Mouse (Mus musculus) ZHBTc4 (cell line): ENCODE measurements at regions not wholly inside any gene's neighbourhood (a gene's known extent, or its start where the extent isn't known, plus 50 kb on each side); places are given as distances from the start of the nearest gene placed in this dataset.

Experiments
- DNase-seq: peaks from one replicate; pipeline ENCODE4 v3.0.0-alpha.2; 2011; ENCODE audit warnings: low read depth, low spot score

- no peak for DNase-seq
Observed at GRCm38 (mm10) chr11:117413133-117413532, 71.0 kb upstream of the Gm11733 start.

DNA sequence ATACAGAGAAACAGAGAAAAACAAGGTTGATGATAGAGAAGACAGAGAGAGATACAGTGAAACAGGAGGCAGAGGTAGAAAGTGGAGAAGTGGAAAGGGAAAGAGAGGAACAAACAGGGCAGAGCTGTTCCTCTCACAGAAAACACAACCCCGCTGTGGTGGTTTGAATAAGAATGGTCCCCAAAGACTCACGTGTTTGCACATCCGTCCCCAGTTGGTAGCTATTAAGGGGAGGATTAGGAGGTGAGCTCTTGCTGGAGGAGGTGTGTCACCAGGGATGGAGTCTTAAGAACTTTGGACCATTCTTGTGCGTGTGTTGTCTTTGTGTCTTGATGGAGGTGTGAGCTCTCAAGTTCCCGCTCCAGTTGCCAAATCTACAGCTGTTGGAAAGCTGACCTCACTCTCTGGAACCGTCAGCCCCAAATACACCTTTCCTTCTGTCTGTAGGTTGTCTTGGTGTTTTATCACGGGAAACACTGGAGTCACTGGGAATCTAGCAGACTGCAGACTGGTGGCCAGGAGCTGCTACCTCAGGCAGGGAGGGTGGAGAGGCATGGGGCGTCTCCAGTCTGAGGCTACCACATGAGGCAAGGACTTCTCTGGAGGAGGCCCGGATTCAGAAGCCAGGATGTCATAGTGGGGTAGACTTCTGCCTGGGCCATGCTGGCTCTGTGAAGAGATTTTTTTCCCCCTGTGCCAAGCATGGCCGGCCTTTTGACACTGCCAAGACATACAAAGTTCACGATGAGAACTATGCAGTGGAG lies 70.0 kb upstream of the Gm11733 start:
- DNase-seq, result peak; percentile 72

GRCm38 (mm10) chr11:117414871-117415323 lies 69.3 kb upstream of the Gm11733 start:
- peak; percentile 94 for DNase-seq

DNA sequence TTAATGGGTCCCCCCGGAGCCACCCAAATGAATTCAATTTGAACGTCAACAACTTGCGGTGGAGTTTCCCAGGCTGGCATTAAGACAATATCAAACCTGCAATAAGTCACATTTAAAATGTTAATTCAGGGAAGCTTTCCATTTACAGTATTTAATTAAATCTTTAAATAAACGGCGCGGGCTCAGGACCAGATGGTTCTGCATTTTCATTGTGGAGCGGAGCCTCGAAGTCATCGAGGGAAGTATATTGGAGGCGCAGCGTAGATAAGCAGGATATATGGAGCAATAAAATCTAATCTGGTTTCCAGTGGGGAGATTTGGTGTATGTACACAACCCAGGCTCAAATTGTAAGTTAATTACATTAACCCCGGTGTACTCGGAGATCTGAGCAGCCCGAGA lies 68.7 kb upstream of the Gm11733 start:
- no peak for DNase-seq

GRCm38 (mm10) chr11:117415955-117416354 lies 68.2 kb upstream of the Gm11733 start:
- DNase-seq, result no peak

- peak; percentile 81 for DNase-seq
Observed at GRCm38 (mm10) chr11:117416984-117417670, 67.0 kb upstream of the Gm11733 start.

GRCm38 (mm10) chr11:117417959-117418574 lies 66.1 kb upstream of the Gm11733 start:
- DNase-seq, result no peak

DNA sequence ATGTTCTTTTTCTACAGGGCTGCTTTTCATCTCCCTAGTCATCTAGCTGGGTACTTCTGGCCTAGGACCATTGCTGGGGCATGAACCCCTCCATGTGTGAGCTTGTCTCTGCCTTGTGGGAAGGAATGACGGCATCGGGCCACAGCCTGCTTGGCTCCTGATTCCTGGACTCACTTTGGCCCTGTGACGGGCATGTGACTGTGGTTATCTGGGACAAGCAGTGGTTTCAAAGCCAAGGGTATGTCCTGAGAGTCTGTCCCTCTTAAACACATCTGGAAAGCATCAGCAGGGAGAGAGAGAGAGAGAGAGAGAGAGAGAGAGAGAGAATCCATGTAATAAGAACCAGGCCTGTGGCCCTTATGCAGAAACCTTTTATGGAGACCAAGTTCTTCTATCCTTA lies 65.2 kb upstream of the Gm11733 start:
- no peak for DNase-seq

DNA sequence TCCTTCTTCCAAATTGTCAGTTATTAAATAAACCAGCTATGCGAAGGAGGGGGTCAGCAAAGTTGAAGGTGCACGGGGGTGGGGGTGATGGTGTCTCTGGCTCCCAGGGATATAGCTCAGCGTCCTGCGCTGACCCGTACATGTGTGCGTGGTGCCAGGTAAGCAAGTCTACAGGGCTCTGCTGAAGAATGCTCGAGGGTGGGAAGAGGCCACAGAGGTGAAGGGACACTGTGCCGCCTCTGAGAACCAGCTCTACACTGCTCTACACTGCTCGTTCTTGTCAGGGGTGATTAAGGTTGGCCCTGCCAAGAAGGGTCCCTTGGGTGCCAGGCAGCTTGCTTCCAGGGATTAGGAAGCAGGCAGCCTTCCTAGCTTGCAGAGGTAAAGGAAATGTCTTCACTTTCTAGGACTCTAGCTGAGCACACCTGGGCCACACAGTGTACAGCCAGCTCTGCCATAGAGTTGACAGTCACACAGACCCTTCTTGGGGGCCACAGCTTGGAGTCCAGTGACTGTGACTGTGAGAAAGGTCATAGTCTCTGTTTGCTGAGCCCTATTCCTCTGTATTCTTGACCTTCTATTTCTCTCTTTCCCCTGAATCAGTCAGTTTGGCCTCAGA lies 64.7 kb upstream of the Gm11733 start:
- no peak for DNase-seq

GRCm38 (mm10) chr11:117422713-117423112 lies 61.5 kb upstream of the Gm11733 start:
- DNase-seq, result peak; percentile 63

DNA sequence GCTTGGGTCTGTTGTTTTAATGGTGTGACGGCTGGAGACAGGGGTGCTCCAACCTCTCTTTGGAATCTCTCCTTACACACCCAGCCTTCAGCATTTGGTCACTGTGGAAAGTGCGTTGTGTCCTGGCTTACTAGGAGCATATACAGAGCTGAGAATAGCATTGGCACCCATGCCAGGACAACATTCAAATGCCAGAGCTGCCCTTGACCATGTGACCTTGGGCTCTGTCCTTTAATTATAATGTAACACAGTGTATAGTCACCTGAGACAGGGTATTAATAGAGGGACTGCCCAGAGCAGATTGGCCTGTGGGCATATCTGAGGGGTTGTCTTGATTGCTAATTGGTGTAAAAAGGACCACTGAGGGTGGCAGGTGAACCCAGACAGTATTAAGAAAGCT lies 60.7 kb upstream of the Gm11733 start:
- DNase-seq, result no peak

DNA sequence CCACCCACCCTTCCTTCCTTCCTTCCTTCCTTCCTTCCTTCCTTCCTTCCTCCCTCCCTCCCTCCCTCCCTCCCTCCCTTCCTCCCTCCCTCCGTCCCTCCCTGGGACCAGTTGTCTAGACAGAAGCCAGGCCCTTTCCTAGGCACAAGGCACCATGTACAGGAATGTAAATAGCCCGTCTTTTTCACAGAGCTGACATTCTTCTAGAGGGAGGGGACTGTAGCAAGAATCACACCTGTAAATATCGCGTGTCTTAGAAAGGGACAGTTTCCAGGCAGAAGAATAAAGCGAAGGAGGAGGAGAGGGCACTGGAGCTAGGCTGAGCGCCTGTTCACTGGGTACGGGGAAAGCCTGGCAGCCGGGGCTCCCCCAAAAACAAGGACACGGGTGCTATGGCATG lies 58.7 kb upstream of the Gm11733 start:
- peak; percentile 81 for DNase-seq

DNA sequence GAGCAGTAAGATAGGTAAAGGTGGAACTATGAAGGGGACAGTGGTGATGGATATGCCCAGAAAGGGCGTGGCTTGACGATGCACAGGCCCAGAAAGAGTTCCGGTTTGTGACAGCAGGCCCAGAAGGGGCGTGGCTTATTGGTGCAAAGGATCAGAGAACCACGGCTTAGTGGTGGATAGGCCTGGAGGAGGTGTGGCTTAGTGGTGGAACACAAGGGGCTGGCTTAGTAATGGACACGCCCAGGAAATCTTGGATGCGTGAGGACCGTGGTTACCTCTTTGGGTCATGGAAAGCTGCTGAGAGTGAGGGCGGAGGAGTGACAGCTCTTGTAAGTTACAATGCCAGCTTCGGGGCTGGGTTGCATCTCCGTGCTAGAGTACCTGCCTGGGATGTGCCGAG lies 58.2 kb upstream of the Gm11733 start:
- DNase-seq, result peak; percentile 98

GRCm38 (mm10) chr11:117426651-117427050 lies 57.5 kb upstream of the Gm11733 start:
- DNase-seq, result no peak

GRCm38 (mm10) chr11:117427808-117428510 lies 56.2 kb upstream of the Gm11733 start:
- no peak for DNase-seq

DNA sequence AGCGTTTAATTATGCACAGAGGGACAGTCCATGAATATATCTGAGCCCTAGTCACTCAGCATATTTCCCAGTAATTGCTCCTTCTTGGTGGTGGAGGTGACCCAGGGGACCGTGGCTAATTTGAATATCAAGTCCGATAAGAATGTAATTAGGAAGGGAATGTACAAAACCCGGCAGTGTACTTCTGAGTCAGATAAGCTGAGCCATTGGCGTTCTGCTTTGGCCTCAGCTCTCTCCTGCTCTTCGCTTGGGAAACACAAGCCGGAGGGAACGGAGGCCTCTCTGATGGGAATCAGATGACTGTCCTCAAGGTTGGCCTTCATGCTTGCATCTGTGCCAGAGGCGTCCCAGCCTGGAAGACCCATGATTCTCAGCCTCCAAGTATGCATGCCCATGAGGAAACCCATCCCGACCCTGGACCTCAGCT lies 54.8 kb upstream of the Gm11733 start:
- DNase-seq, result no peak

DNA sequence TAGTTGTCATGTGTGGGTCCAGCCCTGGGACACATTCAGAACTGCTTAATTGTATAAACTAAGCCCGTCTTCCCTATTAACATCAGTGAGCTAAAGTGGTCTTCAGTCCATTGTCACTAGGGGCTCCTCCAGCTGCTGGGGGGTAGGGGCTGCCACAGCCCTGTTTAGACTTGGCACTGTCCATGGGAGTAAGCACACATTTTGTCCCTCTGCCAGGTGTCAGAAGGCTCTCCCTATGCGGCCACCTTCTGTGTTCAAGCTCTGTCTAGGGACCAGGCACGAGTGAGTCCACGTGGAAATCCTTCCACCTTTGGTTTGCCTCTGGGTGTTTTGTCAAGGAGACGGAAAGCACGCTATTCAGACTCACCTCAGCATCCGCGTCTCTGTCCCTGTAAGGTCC lies 54.3 kb upstream of the Gm11733 start:
- DNase-seq, result no peak

- DNase-seq, result peak; percentile 81
Observed at GRCm38 (mm10) chr11:117434056-117434455, 50.1 kb upstream of the Gm11733 start.
